Mouse (Mus musculus) left cerebral cortex, adult 18-20 months (tissue): Measurements from ENCODE around the gene Rasl12. TPM values are rescaled to one million over a fixed set of nuclear protein-coding genes. Genes with fewer than 3 reads are reported as not detected.

Experiments used
- DNase-seq, 2 experiments: peaks; one replicate each; pipeline ENCODE4 v3.0.0; 2021 to 2022; ENCODE audit warnings: low spot score in 2 of 2, mixed read lengths in 1 of 2
- total RNA-seq, 2 experiments: library from RNA; stranded (reverse); gene quantifications; 2 replicates each; pipeline ENCODE4 v1.2.3; 2021

Rasl12 gene
- total RNA-seq, 2 experiments from 2014 or later, result 2.4 to 2.7 TPM

- DNase-seq, result peak; percentile 88 to 92
Observed at GRCm38 (mm10) chr9:65435671-65436301, 37.5 kb downstream of the Rasl12 start, which contains the start of gene Mtfmt. TSS of gene Mtfmt (plus strand) at chr9:65435782.

DNA sequence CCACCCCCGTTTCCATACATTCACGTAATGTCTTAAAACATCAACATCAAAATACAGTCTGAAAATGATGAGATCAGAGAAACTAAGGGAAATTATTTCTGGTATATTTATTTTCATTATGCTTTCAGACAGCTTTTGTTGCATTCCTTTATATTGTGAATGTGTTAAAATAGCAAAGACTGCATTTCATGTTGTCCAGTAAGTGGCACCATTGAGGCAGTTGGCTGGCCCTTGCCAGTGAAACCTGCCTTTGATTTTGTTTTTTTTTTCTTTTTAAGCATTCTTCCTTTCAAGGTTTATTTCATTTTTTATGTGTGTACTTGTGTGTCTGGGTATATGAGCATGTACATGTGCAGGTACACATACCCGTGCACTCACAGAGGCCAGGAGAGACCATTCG lies 46.4 kb downstream of the Rasl12 start:
- no peak for DNase-seq

GRCm38 (mm10) chr9:65447951-65448350 lies 49.6 kb downstream of the Rasl12 start:
- DNase-seq, result no peak

GRCm38 (mm10) chr9:65458975-65459374 lies 60.7 kb downstream of the Rasl12 start:
- no peak for DNase-seq

- no peak for DNase-seq
Observed at GRCm38 (mm10) chr9:65460198-65460597, 61.9 kb downstream of the Rasl12 start.

DNA sequence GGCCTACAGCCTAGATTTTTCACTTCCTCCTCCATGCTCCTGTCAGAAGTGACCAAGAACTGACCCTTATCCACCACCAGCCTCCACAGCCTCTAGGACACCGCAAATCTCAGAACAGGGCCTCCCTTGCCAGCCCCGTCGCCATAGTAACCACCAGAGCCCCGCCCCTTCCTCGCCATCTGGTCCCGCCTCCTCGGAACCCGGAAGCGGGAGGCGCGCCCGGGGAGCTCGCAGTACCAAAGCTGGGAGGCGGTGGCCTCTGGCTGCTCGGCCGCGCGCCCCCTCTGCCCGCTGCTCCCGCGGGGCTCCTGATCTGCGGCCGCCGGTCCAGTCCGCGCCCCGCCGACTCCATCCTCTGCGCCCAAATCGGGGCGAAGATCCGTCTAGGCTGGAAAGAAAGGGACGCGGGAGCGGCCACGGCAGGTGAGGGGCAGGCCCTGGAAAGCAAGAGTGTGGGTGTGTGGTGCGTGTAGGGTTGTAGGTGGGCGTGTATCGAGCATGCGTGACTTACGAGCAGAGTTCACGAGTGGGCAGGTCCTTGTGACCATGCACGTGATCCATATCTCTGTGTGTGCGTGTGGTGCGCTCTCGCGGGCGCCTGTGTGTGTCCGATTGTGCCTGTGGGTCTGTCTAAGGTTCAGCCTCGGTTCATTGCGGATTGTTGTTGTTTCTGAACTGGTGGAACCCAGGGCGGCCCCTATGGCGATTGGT lies 62.6 kb downstream of the Rasl12 start, which contains the start of gene Spg21:
Gene Spg21, plus strand, starts transcription at position 216 of the 711 bp plus-strand sequence.
- DNase-seq, result peak; percentile 96

- DNase-seq, result no peak
Observed at GRCm38 (mm10) chr9:65462544-65462943, 64.2 kb downstream of the Rasl12 start.

GRCm38 (mm10) chr9:65464161-65464560 lies 65.9 kb downstream of the Rasl12 start:
- DNase-seq, result peak in 1 of 2 experiments; percentile 7

Other genes starting within 250 kb of the Rasl12 start
- 1 to 10 TPM; 4.0 to 4.3 TPM for gene Parp16, start 203.2 kb upstream of the Rasl12 start, total RNA-seq
- gene Cilp, start 133.3 kb upstream of the Rasl12 start, total RNA-seq, result not detected
- 10 to 100 TPM; 29.0 to 29.1 TPM for gene Clpx, start 104.2 kb upstream of the Rasl12 start, total RNA-seq
- 10 to 100 TPM; 27.1 to 30.6 TPM for gene Pdcd7, start 52.4 kb upstream of the Rasl12 start, total RNA-seq
- gene Ubap1l, start 37.5 kb upstream of the Rasl12 start, total RNA-seq, result 1 to 10 TPM; 4.0 to 5.2 TPM
- gene Kbtbd13, start 6.9 kb upstream of the Rasl12 start, total RNA-seq, result under 1 TPM in 1 of 2 experiments, not detected in 1; 0.16 TPM
- not detected for gene Slc51b, start 24.4 kb downstream of the Rasl12 start, total RNA-seq
- 10 to 100 TPM; 15.4 to 16.5 TPM for gene Mtfmt, start 37.3 kb downstream of the Rasl12 start, total RNA-seq
- 10 to 100 TPM; 27.6 to 34.9 TPM for gene Spg21, start 62.4 kb downstream of the Rasl12 start, total RNA-seq
- gene Ankdd1a, start 121.7 kb downstream of the Rasl12 start, total RNA-seq, result 1 to 10 TPM; 2.3 to 3.7 TPM
- gene Plekho2, start 181.5 kb downstream of the Rasl12 start, total RNA-seq, result 10 to 100 TPM; 11.6 to 18.2 TPM
- under 1 TPM; 0.45 to 0.46 TPM for gene Pif1, start 188.7 kb downstream of the Rasl12 start, total RNA-seq
- gene Rbpms2, start 231.1 kb downstream of the Rasl12 start, total RNA-seq, result 1 to 10 TPM; 3.0 to 3.6 TPM